Comparison of ENCODE assay signal across 21 mouse cellular contexts in genomic region chr14:99362956-99363355, GRCm38 (mm10).
"Had no signal": no experiment of that assay in that cellular context is flagged by ENCODE, and none has a peak within 500 bp of the region (broad histone marks: within the 10 kb centered on the region; RNA-seq: fewer than 3 reads in every experiment).

No protein-coding gene starts in this region.

- H3K9ac ChIP-seq: forebrain, postnatal 0 days; heart, embryonic 12.5 days; hindbrain, embryonic 13.5 days; hindbrain, embryonic 15.5 days; kidney, embryonic 15.5 days; limb, embryonic 12.5 days had no signal

- H3K9me3 ChIP-seq: heart, embryonic 12.5 days; hindbrain, embryonic 13.5 days; hindbrain, embryonic 15.5 days; kidney, embryonic 15.5 days; limb, embryonic 10.5 days; limb, embryonic 12.5 days had no signal

- H3K27ac ChIP-seq: hindbrain, embryonic 13.5 days; hindbrain, embryonic 15.5 days; hindbrain, postnatal 0 days; kidney, embryonic 15.5 days; kidney, postnatal 0 days; limb, embryonic 10.5 days; limb, embryonic 12.5 days had no signal

- H3K36me3 ChIP-seq: heart, embryonic 12.5 days; hindbrain, embryonic 13.5 days; hindbrain, embryonic 15.5 days; kidney, embryonic 15.5 days; limb, embryonic 10.5 days; limb, embryonic 12.5 days had no signal

- H3K27me3 ChIP-seq: heart, embryonic 12.5 days; hindbrain, embryonic 13.5 days; hindbrain, embryonic 15.5 days; kidney, embryonic 15.5 days; limb, embryonic 12.5 days had no signal

- DNase-seq: forebrain, postnatal 0 days; gastrocnemius, postnatal 14 days; gastrocnemius, postnatal 36 days; heart, postnatal 10 days; kidney, adult 11 months; kidney, adult 2 months; kidney, adult 9 months; kidney, postnatal 14 days; kidney, postnatal 36 days; layer of hippocampus, adult 9-11 months; layer of hippocampus, postnatal 36 days; liver had no signal

- H3K4me2 ChIP-seq: heart, embryonic 12.5 days; hindbrain, embryonic 13.5 days; hindbrain, embryonic 15.5 days; kidney, embryonic 15.5 days; limb, embryonic 12.5 days; liver, embryonic 11.5 days had no signal

- H3K4me3 ChIP-seq: heart, embryonic 12.5 days; hindbrain, embryonic 13.5 days; hindbrain, embryonic 15.5 days; kidney, embryonic 15.5 days; limb, embryonic 10.5 days; limb, embryonic 12.5 days had no signal

- ATAC-seq: forebrain, postnatal 0 days; hindbrain, postnatal 0 days had no signal

- H3K4me1 ChIP-seq: limb, embryonic 10.5 days; limb, embryonic 12.5 days had no signal
